Mouse (Mus musculus): ENCODE results near the gene Luzp1. TPM values are rescaled to one million over a fixed set of nuclear protein-coding genes. Genes with fewer than 3 reads are reported as not detected.

The Luzp1 gene
- 62.1 and 69.8 TPM in 2 replicates for polyA plus RNA-seq (2015; fragmentation: Nextera tagmentation; extraction: Ambion mirVana)

DNA sequence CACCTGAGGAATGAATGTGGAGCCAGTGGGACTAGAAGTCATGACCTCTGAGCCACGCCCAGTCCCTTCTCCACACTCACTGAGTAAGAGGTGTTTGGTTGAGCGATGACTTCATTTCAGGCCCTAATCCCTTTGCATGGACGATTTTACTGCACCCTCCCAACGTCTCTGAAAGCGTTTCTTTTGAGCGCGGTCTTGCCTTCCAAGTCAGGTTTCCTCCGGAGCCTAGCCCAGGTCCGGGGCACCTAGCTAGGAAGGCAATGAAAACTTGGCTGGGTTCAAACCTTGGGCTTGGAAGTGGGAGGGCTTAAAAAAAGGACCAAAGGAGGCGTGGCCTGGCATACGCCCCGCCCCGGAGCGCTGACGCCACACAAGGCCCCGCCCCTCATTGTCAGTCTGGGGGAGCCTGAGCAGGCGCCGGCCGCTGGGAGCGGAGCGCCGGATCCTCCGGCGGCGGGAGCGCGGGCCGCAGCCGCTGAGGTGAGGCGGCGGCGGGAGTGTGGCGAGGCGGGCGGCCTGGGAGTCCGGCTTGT lies at the start of gene Luzp1:
Gene Luzp1 (plus strand): TSS at position 391 of the 533 bp plus-strand sequence.
- Histone ChIP-seq H3K27me3 (peaks cover under 1% of the 10 kb centered on the region; the same call in 1 of the 2 replicates), H3K36me3 (no peaks in the 10 kb centered on the region), H3K4me3 (peak within 1 kb of the TSS; percentile 88), H3K4me2 (replicated peaks) (peak within 1 kb of the TSS; percentile 51), H3K9me3 (no peaks in the 10 kb centered on the region), H3K27ac (replicated peaks) (peak within 1 kb of the TSS; percentile 95), H3K4me1 (peaks cover 25% of the 10 kb centered on the region), H3K9ac (replicated peaks) (peak within 1 kb of the TSS; percentile 73)
- under 1% methylated on average over 36 of the region's 36 CpGs for WGBS
- peak; percentile 94 for ATAC-seq (replicated peaks)

DNA sequence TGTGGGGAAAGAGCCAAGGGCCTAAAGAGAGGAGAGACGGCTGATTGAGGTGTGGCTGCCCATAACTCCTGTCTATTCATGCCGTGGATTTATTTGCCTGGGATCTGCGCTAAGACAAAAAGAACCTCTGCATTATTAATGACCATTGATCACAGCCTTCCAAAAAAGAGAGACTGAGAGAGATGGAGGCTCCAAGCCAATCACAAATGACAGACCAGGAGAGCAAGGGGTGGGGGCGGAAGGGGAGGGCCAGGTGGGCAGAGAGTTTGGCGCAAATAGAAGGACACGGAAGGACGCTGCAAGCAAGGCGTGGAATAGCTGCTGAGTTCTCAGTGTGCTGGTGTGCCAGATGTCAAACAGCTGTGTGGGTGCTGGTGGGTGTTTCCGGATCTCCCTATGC lies 46.3 kb upstream of the Luzp1 start, which contains the start of gene Htr1d:
Gene Htr1d (plus strand): TSS at position 301 of the 400 bp plus-strand sequence.
- H3K4me2 ChIP-seq (replicated peaks): peak within 1 kb of the TSS; percentile 93
- H3K9me3 ChIP-seq: no peaks in the 10 kb centered on the region
- H3K9ac ChIP-seq (replicated peaks): peak within 1 kb of the TSS; percentile 44
- no peaks in the 10 kb centered on the region for H3K36me3 ChIP-seq
- H3K4me3 ChIP-seq: peak within 1 kb of the TSS; percentile 48
- peaks cover 42% of the 10 kb centered on the region for H3K27me3 ChIP-seq
- no peak within 1 kb of the TSS for H3K27ac ChIP-seq (replicated peaks)
- WGBS: 78% methylated on average over 9 of the region's 9 CpGs
- no peak for ATAC-seq (replicated peaks)
- peaks cover 16% of the 10 kb centered on the region for H3K4me1 ChIP-seq

DNA sequence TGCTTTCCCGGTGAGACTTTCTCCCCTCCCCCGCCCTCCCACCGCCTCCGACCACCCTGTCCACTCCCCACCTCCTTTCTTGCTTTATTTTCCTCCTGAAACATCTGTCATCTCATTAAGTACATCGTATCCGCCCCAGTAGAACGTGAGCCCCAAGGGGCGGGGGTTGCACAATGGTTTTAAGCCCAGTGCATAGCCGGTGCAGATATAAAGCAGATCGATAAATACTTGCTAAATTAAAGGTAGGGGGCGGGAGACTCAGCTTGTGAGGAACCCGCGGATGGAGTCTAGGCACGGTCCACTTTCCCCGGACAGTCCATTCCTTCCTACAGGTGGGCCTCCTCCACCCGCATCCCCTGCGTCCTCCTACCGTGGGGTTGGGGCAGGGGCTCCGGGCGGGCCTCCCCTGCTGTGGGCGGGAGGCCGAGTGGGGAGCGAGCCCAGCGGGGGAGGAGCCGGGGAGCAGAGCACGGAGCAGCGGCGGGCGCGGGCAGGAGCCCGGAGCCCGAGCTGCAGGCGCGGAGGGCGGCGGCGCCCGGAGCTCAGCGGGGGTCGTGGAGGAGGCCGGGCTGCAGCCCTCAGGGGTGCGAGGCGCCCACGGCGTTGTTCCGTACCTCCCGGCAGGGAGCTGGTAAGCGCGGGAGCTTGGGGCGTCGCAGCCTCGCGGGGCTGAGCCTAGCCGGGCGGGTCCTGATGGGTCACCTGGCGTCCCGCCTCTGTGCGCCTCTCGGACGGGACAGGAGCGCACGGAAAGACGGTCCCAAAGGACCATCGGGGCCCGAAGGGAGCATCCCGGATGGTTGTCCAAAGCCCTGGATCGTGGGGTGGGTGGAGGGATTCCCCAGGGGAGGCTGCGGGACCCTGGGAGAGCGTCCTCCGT lies 45.2 kb upstream of the Luzp1 start:
- peaks cover 36% of the 10 kb centered on the region for H3K27me3 ChIP-seq
- 3% methylated on average over 70 of the region's 70 CpGs for WGBS
- no peaks in the 10 kb centered on the region for H3K36me3 ChIP-seq
- H3K27ac ChIP-seq (replicated peaks): no peak overlapping the region
- H3K4me1 ChIP-seq: peaks cover 12% of the 10 kb centered on the region
- peak overlapping the region; percentile 44 for H3K9ac ChIP-seq (replicated peaks)
- peak overlapping the region; percentile 48 for H3K4me3 ChIP-seq
- ATAC-seq (replicated peaks): 0 out of 2 replicates have a peak, but pooled peaks have one; percentile 35
- H3K9me3 ChIP-seq: no peaks in the 10 kb centered on the region
- H3K4me2 ChIP-seq (replicated peaks): peak overlapping the region; percentile 93

DNA sequence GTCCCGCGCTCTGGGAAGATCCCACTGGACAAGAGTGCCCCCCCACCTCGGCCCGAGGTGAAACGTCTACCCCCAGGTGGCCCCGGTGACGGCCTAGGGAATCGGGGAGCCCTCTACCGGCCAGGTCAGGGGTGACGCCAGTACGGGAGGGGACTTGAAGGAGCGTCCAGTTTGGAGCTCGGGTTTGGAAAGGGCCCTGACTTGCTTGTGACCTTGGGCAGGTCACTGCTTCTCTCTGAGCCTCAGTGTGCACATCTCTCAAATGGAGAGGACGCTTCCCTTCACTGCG lies 44.6 kb upstream of the Luzp1 start:
- Histone ChIP-seq H3K36me3 (no peaks in the 10 kb centered on the region), H3K9me3 (no peaks in the 10 kb centered on the region), H3K27ac (replicated peaks) (no peak overlapping the region), H3K4me2 (replicated peaks) (peak overlapping the region; percentile 93), H3K4me1 (peaks cover 12% of the 10 kb centered on the region), H3K4me3 (peak overlapping the region; percentile 48), H3K27me3 (peaks cover 36% of the 10 kb centered on the region), H3K9ac (replicated peaks) (peak overlapping the region; percentile 44; the same call in 1 of the 2 replicates)
- ATAC-seq (replicated peaks): no peak
- 2% methylated on average over 15 of the region's 15 CpGs for WGBS

DNA sequence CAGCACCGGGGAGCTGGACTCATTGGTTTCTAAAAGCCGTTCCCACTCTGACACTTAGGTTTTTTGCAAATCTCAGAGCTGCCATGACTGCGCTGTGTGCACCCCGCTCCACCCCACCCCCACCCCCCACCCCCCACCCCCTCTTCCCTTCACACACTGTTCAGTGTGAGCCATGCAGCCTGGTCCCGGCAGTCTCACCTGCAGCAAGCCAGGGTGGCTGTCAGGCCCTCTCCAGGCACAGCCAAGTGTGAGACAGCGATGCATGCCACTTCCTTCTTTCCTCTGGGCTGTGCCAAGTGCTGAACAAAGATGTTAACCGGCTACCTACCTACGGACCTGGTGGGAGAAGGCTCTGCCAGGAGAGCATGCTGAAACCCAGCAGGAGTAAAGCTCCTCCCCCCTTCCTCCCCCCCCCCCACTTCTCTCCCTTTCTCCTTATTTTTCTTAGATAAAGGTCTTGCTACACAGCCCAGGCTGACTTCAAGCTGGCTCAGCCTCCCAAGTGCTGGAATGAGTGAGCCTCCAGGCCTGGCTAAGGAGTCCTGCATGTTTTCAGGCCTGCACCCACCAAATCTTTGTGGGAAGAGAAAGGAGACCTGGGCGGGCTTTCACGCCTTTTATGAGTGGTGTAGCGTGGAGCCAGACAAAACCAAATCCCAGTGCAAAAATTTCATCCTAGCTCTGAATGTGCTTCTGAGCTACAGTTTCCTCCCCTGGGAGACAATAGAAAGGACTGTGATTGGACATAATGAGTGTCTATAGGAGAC lies 38.8 kb upstream of the Luzp1 start:
- H3K9ac ChIP-seq (replicated peaks): no peak overlapping the region
- no peak overlapping the region for H3K4me2 ChIP-seq (replicated peaks)
- H3K9me3 ChIP-seq: no peaks in the 10 kb centered on the region
- no peak overlapping the region for H3K4me3 ChIP-seq
- H3K27ac ChIP-seq (replicated peaks): peak overlapping the region; percentile 60
- H3K4me1 ChIP-seq: peaks cover 11% of the 10 kb centered on the region
- peaks cover 5% of the 10 kb centered on the region for H3K27me3 ChIP-seq
- ATAC-seq (replicated peaks): peak; percentile 70
- WGBS: 18% methylated on average over 9 of the region's 11 CpGs
- no peaks in the 10 kb centered on the region for H3K36me3 ChIP-seq

DNA sequence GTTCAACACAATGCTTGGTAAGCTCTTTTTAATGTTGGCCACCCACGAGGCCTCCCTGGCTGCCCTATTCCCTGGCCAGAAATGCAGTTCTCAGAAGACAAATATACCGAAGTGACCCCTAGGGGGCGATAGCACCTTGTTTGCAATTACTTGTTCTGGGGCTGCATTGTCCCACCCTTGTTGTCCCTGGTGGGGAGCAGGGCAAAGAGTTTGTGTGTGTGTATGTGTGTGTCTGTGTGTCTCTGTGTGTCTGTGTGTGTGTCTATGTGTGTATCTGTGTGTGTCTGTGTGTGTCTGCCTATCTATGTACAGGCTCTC lies 38.2 kb upstream of the Luzp1 start:
- Histone ChIP-seq H3K27me3 (no peaks in the 10 kb centered on the region; the same call in 1 of the 2 replicates), H3K4me2 (replicated peaks) (no peak overlapping the region), H3K4me1 (peaks cover 11% of the 10 kb centered on the region), H3K9me3 (no peaks in the 10 kb centered on the region), H3K9ac (replicated peaks) (no peak overlapping the region), H3K27ac (replicated peaks) (peak overlapping the region; percentile 60; the same call in 1 of the 2 replicates), H3K4me3 (no peak overlapping the region), H3K36me3 (no peaks in the 10 kb centered on the region)
- 4% methylated on average over 3 of the region's 3 CpGs for WGBS
- ATAC-seq (replicated peaks): no peak

DNA sequence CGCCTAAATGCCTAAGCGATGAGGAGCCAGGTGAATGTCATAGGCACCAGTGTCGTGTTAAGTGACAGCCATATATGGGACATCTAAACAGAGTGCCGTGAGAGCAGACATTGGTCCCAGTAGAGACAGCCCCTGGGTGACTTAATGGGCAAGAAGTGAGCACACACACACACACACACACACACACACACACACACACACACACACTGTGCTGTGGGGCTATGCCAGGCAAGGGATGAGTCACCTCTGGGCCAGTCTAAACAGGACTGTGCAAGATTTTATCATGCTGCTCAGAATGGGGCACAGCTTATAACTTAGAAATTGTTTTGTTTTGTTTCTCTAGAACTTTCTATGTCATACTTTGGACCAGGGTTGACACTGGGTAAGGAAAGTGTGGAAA lies 35.5 kb upstream of the Luzp1 start:
- Histone ChIP-seq H3K27me3 (no peaks in the 10 kb centered on the region), H3K4me1 (peaks cover 11% of the 10 kb centered on the region), H3K9ac (replicated peaks) (no peak overlapping the region), H3K9me3 (no peaks in the 10 kb centered on the region), H3K27ac (replicated peaks) (no peak overlapping the region), H3K4me3 (no peak overlapping the region), H3K36me3 (no peaks in the 10 kb centered on the region), H3K4me2 (replicated peaks) (no peak overlapping the region)
- WGBS: 96% methylated on average over 4 of the region's 4 CpGs
- no peak for ATAC-seq (replicated peaks)

DNA sequence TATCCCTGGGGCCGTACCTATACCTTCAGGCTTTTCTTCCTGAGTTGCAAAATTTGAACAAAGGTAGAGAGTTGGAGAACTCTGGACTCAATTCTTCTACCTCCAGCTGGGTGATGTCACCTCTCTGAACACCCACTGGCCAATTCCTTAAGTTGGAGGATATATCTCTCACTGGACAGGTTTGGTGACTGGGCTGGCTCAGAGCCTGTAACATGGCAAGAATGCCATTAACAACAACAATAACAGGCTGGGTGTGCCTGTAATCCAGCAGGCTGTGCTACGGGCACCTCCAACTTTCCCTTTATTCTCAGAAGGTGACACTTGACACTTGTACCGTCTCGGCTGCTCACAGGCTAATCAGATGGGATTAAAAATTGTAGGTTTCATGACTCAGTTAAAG lies 30.5 kb upstream of the Luzp1 start:
- no peak overlapping the region for H3K4me2 ChIP-seq (replicated peaks)
- no peaks in the 10 kb centered on the region for H3K4me1 ChIP-seq
- no peak overlapping the region for H3K4me3 ChIP-seq
- no peak overlapping the region for H3K9ac ChIP-seq (replicated peaks)
- no peaks in the 10 kb centered on the region for H3K27me3 ChIP-seq
- 46% methylated on average over 4 of the region's 4 CpGs for WGBS
- no peaks in the 10 kb centered on the region for H3K36me3 ChIP-seq
- H3K9me3 ChIP-seq: no peaks in the 10 kb centered on the region
- ATAC-seq (replicated peaks): no peak
- H3K27ac ChIP-seq (replicated peaks): no peak overlapping the region

DNA sequence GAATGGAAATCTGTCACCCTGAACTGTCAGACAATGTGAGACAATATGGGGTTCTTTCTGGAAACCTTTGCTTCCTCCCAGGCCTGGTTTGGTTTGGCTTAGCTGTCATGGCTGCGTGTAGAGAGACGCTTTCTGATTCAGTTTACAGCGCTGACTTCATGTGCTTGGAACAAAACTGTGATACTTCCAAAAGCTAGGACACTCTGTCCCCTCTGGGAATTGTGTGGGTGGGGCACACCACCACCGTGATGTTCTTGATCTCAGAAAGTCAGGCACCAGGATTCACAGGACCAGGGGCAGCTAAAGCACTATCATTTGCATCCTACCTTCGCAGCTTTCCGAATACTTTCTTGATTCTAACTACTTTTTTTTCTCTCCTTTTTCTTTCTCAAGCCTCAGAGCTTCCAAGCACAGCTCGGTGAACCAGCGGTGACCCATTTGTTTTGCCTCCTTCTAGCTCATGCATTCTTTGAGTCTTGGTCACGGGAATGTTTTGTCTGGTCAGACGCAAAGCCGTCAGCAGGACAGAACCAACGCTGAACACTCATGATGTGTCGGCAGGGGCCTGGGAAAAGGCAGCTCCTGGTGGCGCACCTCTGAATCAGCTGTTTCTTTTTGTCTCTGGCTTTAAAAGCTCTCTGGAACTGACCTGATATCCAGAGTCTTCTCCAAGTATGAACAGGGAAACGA lies 28.1 kb upstream of the Luzp1 start:
- H3K27ac ChIP-seq (replicated peaks): no peak overlapping the region
- H3K4me3 ChIP-seq: no peak overlapping the region
- no peaks in the 10 kb centered on the region for H3K9me3 ChIP-seq
- ATAC-seq (replicated peaks): no peak
- WGBS: 71% methylated on average over 15 of the region's 15 CpGs
- no peak overlapping the region for H3K9ac ChIP-seq (replicated peaks)
- no peaks in the 10 kb centered on the region for H3K4me1 ChIP-seq
- no peak overlapping the region for H3K4me2 ChIP-seq (replicated peaks)
- H3K36me3 ChIP-seq: no peaks in the 10 kb centered on the region
- H3K27me3 ChIP-seq: no peaks in the 10 kb centered on the region

DNA sequence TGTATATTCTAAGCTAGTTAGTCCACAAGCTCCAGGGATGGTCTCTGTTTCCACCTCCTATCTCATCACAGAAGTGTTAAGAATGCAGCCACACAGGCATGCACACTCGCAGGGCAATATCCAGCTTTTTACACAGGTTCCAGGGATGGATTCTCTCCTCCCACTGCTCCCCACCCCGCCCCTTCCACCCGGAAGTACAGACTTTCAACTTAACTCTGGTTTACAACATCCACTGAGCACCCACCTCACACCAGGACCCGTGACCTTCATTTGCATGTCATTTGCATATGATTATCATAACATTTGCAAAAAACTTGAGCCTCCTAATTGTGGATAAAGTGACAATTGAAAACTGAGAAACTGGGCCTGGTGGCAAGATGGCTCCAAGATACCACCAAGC lies 25.0 kb upstream of the Luzp1 start:
- no peak overlapping the region for H3K9ac ChIP-seq (replicated peaks)
- no peaks in the 10 kb centered on the region for H3K36me3 ChIP-seq
- no peaks in the 10 kb centered on the region for H3K27me3 ChIP-seq
- no peak overlapping the region for H3K27ac ChIP-seq (replicated peaks)
- no peak overlapping the region for H3K4me3 ChIP-seq
- no peak overlapping the region for H3K4me2 ChIP-seq (replicated peaks)
- WGBS: 68% methylated on average over 4 of the region's 4 CpGs
- no peaks in the 10 kb centered on the region for H3K9me3 ChIP-seq
- ATAC-seq (replicated peaks): no peak
- H3K4me1 ChIP-seq: no peaks in the 10 kb centered on the region

DNA sequence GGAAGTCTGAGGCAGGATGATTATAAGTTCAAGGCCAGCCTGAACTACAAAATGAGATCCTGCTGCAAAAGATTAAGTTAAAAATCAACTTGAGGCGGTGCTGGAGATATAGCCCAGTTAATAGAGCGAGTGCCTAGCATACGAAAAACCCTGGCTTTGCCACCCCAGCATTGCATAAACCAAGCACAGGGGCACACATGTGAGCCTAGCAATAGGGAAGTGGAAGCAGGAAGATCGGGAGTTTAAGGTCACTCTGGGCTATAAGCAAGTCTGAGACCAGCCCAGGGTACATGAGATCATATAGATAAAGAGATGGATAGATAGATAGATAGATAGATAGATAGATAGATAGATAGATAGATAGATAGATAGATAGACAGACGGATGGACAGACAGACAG lies 19.8 kb upstream of the Luzp1 start:
- Histone ChIP-seq H3K27ac (replicated peaks) (no peak overlapping the region), H3K9me3 (no peaks in the 10 kb centered on the region), H3K4me3 (no peak overlapping the region), H3K9ac (replicated peaks) (no peak overlapping the region), H3K4me1 (peaks cover under 1% of the 10 kb centered on the region; the same call in 1 of the 2 replicates), H3K36me3 (no peaks in the 10 kb centered on the region), H3K4me2 (replicated peaks) (no peak overlapping the region), H3K27me3 (no peaks in the 10 kb centered on the region)
- 93% methylated on average over 5 of the region's 5 CpGs for WGBS
- no peak for ATAC-seq (replicated peaks)

DNA sequence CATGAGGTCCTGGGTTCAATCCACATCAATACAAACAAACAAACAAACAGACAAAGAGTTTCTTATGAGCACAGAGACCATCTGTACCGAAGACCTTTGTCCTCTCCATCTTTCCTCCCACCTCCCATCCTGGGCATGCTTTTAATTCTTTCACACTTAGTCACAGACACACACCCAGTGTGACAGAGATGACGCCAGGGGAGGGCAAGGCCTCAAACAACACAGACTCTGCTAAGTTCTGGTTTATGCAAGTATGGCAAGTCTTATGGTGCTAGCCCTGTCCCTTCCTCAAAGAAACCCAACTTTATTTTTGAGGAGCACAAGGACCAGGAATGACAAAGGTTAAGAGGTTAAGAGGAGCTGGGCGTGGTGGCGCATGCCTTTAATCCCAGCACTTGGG lies 19.3 kb upstream of the Luzp1 start:
- Histone ChIP-seq H3K36me3 (no peaks in the 10 kb centered on the region), H3K4me1 (peaks cover 5% of the 10 kb centered on the region; the same call in 1 of the 2 replicates), H3K27me3 (no peaks in the 10 kb centered on the region), H3K9ac (replicated peaks) (no peak overlapping the region), H3K9me3 (no peaks in the 10 kb centered on the region), H3K4me3 (no peak overlapping the region), H3K4me2 (replicated peaks) (no peak overlapping the region), H3K27ac (replicated peaks) (no peak overlapping the region)
- 82% methylated on average over 4 of the region's 4 CpGs for WGBS
- no peak for ATAC-seq (replicated peaks)

Measured in forebrain, embryonic 15.5 days (tissue).